Mouse (Mus musculus) cerebellum, adult 2 months (tissue): ENCODE results near the gene Pole4.

Experiments used
- CTCF ChIP-seq: fragments of 200-500 bp; IDR thresholded peaks from 2 replicates; pipeline ENCODE4 v1.5.1; 2011; ENCODE audit warnings: low read depth, mild to moderate bottlenecking, control low read depth, low read length, moderate library complexity, borderline replicate concordance; ENCODE audit not compliant: insufficient read depth
- POLR2A ChIP-seq: fragments of 200-500 bp; IDR thresholded peaks from 2 replicates; pipeline ENCODE4 v1.6.1; 2011; ENCODE audit warnings: low read length, control low read depth, borderline replicate concordance; ENCODE audit not compliant: insufficient read depth

- TF ChIP-seq CTCF (no peak), POLR2A (no peak)
Measured at GRCm38 (mm10) chr6:82741518-82741880, 36.3 kb upstream of the Pole4 start.
